Mouse (Mus musculus) lung, postnatal 25 days (tissue): Measurements from ENCODE around the gene Lman1l.

ENCODE experiments used
- DNase-seq: peaks from one replicate; pipeline ENCODE4 v3.0.0; 2022; ENCODE audit warnings: low spot score

The Lman1l gene

DNA sequence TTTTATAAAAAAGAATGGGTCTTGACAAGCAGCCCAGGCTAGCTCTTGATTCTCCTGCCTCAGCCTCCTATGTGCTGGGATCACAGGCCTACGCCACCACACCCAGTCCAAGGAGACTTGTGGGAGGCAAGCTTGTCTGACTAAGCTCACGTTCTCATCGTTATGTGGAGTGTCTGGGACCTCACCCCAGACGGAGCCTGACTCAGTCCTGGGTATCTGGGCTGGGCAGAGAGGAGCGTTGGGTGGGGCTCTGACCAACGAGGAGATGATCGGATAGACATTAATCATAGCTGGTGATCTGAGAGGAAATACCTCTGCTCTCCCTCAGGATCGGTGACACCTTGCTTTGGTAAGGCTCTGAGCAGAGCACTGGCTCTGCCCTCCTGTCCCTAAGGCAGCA is 1.7 kb downstream of the Lman1l start:
- DNase-seq = no peak

DNA sequence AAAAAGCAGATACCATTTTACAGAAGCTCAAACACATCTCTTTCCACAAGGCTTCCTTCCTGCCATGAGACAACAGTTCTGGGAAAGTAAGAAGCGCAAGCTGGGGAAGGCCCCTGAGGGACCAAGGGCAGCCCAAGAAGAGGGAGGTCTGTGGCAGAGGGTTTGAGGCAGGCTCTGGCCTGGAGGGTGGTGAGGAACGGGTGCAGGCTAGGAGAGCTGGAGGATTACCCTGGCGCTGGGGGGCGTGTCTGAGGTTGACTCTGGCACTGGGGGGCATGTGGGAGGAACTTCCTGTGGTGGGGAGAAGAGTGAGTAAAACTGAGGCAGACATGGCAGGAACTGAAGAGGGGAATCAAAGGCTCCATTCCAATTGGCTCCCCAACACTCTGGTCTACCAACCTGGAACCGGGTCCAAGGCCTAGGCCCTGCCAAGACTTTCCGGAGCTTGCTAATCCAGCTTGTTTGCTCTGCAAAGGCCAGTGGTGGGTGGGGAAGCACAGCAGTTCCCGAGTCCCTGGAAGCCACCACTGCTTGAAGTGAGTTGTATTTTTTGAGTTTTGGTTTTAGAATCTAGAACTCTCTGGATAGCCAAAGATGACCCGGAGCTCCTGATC is 2.9 kb downstream of the Lman1l start:
- no peak for DNase-seq

DNA sequence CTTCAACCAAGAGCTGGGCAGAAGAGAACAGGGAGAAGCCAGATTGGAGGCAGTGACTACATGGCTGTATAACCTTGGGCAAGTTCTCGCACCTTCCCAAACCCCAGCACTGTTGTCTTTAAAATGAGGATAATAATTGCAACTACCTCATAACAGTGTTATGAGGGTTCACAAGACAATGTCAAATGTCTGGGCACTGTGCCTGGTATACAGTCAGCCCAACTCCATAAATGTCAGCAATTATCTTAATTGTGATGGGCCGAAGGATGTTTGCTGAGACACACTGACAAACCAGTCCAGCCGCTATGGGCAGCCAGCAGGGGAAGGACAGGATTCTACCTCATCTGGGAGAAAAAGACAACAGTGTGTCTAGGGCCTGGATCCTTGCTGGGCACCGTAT is 5.8 kb downstream of the Lman1l start:
- no peak for DNase-seq

DNA sequence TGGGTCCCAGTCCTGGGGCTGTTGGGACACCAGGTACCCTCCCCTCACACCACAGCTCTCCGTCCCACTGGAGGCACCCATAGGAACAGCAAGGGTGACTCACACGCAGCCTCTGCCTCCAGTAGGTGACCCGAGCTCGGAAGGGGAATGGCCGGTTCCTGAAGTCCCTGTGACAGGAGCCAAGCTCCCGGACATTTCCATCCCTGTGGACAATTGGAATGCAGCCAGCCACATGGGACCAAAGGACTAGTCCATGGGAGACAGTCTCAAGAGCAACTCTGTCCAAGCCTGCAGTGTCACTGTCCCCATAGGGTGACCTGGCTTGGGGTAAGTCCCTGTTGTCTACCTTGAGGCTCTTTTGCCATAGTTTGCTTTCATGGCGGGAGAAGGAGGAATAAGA is 6.6 kb downstream of the Lman1l start:
- DNase-seq = no peak

DNA sequence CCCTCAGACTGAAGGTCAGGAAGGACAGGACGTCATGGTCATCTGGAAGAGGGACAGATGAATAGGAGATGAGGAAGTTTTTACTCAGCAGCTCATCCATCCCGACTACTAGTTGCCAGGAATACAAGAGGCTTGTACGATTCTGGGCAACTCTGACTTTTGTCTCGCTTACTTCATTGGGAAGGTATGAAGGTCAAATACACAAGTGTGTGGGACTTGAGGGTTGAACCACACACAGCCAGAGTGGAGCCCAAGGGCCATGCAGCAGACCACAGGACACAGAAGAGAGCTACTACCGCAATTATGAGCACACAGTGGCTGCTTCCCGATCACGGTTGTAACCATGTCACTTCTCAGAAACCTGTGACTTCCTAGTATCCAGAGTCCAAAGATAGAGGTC is 8.0 kb downstream of the Lman1l start:
- no peak for DNase-seq

DNA sequence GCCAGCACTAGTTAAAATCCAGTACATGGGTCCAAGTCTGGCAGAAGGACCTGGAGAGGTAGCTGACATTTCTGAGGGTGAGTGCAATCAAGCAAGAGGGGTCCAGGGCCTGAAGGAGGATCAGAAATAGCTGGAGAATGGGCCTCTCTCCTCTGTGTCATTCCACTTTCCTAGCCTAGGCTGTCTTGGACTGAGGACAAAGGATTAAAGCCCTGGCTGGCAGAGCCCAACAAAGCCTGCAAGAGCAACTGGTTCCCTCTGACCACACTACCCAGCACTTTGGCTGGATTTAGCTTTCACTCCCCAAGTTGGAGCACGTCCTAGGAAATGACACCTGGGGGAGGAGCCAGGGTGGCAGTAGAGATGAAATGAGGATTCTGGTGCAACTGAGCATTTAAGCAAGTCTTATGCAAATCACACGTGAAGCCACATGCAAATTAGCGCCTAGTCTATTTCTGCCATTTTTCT is 10.2 kb downstream of the Lman1l start:
- DNase-seq = no peak

DNA sequence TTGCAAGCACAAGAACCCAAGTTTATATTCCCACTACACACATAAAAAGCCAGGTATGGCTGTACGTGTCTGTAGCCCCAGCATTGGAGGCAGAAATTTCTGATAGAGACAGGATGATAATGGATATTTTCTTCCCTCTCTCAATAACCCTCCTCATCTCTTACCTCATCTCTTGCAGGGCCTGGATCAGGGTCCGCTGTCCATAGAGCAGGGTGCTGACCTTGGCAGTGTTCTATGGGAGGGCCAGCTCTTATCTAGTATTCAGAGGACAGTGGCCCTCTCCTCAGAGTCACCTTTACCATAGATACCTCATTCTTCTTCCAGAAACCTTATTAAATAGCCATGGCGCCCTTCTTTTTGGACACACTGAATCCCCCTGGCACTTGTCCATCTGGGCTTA is 10.8 kb downstream of the Lman1l start:
- no peak for DNase-seq

DNA sequence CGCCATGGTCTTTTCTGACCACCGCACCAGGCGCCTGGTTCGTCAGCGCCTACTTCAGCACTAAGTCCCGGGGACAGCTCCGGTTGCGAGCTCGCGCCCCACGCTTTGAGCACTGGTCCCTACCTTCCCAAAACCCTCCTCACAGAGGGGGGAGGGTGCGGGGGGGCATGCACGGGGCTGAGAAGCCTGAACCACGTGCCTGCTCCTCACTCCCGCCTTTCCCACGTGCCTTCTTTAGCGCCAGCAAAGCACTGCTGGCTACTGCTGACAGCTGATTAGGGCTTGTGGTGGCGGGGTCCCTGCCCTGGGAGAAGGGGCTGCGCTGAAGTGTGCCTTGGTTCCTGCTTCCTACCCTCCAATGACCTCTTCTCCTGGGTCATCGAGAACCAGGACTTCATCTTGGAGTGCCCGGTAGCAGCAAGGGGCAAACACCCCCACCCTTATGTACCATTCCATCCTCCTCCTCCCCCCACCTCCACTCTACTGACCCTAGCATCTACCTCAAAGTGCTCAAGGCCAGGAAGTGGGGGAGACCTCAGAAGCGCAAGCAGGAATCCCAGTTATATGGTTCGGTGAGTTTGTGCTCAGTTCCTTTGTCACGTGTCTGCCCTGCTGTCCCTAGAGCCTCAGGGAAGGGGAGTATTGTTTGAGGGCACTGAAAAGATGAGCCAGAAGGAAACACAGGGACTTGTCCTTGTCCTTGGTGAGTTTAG is 14.3 kb downstream of the Lman1l start, which contains the start of gene Cplx3:
Gene Cplx3, minus strand, starts transcription at position 143 of the 713 bp plus-strand sequence.
- DNase-seq = no peak

DNA sequence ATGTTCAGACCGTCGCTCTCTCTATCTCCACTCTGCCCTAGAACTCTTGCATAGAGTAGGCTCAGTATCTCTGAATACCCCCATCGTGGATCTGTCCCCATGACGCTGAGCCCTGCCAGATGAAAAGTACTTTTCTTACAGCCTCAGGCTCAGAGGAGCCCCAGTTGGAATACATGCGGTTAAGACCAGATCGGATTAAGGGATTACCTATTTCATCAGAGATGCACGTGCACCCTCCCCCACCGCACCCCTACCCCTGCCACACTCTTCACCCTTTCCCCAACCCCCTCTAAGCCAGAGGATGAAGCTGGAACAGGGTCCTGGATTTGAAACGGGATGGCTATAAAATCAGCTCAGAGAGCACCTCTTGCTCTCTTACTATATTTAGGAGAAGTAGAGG is 15.1 kb downstream of the Lman1l start:
- no peak for DNase-seq

DNA sequence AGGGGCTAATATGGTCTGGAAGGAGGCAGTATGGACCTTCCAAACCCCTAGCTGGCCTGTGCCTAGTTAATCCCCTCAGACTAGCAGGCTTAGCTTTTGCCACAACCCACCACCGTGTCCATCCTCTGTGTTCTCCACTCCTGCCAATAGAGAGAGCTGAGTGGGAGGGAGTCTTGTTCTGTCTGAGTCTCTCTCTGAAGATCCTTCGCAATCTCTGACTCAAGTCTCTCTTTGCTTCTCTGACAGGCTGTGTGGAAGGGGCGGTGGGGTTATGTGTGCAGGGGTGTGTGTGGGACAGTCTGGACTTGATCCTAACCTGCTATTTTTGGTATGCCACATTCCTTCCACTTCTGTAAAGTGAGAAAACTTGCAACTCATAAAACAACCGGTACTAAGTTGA is 15.7 kb downstream of the Lman1l start:
- DNase-seq = no peak

DNA sequence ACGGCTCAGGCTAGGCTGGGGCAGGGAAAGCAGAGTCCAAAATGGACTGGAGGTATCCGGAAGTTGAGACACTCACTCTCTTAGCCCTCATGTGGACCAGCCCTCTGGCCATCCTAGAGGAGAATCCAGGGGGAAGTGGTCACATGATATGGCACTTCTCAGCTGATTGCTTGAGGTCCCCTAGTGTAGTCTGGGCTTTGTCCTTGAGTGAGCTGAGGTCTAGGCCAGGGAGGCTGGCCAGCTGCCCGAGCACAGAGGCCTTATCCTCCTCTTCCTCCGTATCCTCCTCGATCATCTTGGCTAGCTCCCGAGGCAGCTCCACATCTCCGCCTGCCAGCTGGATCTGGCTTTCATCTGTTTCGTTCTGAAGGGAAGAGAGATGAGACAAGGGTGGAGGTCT is 18.5 kb downstream of the Lman1l start:
- no peak for DNase-seq

DNA sequence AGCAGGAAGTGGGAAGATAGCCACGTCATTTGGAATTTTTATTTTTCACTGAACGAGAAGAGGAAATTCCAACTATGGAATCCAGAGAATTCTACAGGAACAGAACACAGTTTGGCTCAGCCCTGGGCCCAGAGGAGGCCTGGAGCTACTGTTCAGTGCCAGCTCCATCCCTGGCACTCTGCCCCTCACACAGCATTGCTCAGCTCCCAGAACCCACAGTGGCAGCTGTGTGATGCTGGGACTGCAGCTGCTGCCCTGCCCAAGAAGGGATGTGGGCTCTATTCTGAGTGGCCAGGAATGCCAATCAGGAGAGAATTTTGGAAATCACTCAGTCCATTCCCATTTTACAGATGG is 19.2 kb downstream of the Lman1l start:
- no peak for DNase-seq

DNA sequence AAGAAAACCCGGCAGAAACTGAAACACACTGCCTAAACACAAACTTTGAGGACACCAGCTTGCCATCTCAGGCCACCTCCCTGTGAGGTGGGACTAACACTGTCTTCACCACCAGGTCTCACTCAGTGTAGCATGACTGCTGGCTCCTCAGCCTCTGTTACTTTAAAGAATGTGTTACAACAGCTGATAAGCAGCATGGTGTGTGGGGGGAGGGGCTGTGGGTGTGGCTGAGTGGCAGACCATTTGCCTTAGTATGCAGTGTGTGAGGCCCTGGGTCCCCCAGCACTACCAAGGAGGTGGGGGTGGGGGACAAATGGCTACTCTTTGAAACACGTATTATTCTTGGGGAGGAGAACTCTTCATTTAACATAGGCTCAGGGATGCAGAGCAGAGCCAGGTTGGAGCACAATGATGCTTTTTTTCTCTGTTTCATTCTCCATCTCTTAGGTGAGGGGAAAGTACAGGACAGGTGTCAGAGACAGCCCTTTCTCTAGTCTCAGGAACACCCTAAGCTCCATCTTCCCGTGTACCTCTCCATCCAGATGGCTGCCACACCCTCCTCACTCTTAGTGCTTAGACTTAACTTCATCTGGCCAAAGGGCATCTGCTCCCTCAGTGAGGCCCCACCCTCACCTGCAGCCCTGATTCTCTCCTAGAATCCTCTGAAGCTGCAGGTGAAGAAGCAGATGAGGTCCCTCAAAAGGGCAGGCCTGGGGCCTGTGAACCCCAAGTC is 19.8 kb downstream of the Lman1l start:
- DNase-seq = no peak

DNA sequence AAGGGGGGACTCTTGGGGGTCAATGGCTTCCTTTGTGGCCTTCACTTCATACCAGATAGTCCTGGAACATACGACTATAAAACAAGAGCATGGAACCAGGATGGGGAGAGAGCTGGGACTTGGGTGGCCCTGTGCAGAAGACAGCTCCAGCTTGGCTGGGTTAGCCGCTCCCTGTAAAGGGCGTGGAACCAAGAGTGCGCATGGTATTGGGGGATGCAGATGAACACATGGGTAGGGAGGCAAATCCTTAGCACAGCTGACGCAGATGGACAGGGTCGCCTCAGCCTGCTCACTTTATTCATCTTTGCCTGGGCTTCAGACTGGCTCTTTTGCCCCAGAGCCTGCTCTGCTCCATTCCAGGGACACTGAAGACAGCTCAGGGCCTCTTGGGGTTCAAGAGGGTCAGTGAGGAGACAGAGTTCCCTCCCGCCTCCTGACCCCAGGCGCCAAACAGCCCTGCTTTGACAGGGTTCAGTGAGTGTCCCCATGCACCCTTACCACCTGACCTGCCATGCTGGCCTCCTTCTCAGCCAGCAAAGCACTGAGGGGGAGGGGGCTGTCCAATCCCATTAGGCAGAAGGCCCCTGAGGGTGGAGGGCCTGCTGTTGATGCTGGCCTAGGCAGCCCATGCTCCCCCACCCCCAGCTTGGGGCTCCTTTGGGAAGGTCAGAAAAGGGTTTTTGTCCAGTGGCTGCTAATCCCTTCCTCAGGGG is 21.6 kb downstream of the Lman1l start:
- DNase-seq = no peak

DNA sequence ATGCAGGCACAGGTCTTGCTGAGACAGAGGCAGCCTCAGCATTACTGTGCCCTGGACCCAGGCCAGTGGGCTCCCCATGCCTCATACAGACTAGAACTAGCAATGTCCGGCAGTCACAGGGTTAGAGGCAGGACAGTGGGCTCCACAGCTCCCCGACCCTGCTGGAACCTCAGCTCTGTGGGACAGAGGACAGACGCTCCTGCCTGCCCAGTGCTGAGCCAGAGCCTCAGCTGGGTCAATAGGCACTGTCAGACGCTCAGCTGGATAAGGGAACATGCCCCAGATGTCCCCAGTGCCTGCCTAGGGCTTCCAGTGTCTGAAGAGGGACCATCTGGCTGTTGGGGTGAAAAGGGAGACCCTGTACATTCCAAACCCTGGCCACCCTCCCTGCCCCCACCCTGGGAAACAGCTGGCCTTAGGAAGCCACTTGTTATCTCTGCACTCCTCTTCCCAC is 22.6 kb downstream of the Lman1l start:
- DNase-seq = no peak

DNA sequence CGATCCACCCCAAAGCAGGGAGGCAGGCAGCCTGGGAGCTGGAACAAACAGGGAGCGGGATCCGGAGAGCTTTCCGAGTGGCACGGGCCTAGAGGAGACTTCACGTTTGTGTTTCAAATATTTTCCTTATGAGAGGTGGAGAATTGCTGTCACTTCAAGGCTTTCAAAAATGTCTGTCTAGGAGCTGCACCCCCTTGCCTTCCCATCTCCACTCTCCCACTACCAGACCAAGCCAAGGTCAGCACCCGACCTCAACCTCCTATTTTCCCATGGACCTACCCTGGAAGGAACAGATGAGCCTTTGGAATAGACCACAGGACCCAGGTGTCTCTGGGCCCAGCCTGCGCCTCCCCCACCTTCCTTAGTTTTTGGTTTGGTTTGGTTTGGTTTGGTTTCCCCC is 23.3 kb downstream of the Lman1l start:
- no peak for DNase-seq

DNA sequence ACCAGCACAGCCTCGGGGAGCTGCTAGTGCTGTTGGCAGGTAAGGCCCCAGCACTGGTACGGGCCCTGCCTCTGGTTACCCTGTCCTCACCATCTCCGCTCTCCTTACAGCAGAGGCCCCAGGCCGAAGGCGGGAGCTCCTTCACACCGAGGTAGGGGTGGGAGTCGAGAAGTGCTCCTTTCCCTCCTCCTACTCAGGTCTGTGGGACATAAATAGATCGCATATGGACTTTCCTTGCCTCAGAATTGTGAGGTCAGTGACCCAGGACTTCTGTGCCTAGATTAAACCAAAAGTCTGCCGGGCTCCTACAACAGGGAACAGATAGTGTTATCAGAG is 26.4 kb downstream of the Lman1l start:
- no peak for DNase-seq

DNA sequence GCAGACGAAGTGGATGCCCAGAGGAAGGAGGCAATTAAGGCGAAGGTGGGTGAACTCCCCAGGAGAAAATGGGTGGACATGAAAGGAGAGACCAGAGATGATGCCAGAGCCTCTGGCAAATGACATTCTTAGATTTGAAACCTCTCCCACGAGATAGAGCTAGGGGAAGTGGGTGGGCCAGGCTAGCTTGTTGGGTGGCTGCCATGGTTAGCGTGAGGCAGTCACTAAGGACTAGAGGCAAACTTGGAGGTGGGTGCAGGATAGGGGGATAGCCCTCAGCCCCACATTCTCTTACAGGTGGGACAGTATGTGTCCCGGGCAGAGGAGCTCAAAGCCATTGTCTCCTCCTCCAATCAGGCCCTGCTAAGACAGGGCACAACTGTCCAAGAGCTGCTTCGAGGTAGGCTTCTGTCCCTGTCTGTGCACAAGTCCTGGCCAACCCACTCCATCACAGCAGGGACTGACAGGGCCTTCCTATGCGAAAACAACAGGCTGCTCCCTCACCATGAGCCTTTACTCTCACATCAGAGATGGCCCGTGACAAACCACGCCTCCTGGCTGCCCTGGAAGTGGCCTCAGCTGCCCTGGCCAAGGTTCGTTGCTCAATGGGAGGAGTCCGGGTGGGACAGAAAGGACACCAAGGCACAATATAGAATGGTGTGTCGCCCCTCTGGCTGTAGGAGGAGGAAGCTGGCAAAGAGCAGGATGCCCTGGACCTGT is 27.0 kb downstream of the Lman1l start:
- no peak for DNase-seq

DNA sequence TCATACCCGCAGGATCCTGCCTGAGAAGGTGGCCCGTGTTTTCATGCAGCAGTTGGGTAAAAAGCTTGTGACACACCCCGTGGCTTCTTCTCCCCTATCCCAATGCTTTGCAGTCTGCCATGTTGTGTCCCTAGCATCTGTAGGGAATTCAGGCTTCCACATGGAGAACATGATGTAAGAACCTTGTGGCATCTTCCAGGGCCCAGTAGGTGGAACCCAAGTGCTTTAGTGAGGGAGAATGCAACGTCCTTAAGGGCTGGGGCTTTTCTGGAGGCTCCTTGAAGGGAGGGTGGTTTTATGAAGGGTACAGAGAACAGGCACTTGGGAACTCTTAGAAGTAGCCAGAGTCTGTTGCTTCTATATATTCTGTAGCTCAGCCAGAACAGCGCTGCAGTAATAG is 29.8 kb downstream of the Lman1l start:
- DNase-seq = no peak

DNA sequence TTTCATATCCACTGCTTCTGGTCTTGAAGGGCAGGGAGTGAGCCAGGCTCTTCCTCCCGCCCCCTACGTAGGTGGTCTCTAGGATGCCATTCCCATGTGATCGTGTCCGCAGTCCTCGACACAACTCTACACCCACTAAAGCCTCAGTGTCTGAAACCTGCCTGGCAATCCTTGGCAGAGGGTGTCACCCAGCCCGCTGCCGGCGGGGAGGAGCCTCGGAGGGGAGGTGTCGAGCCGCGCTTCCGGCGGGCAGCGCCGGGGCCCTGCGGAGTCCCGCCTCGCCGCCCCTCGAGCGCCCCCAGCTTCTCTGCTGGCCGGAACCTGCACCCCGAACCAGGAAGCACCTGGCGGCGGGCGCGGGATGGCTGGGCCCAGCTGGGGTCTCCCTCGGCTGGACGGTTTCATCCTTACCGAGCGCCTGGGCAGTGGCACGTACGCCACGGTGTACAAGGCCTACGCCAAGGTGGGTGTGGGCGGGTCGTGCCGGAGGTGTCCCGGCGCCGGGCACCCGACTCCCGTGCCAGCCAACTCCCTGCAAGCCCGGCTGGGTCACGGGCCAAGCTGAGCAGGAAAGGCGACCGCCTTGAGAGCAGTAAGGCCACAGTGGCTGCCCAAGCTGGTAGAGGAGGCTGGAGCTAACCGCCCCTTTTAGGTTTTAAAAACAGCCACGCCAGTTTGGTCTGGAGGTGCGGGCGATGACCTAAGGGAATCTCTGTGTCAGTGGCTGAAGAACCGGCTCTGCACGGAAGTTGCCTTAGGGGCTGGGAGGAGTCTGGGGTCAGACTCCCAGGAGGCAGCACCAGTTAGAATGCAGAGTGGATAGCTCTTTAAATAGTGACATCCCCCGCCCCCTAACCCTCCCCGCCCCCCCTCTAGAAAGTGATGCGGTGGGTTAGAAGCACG is 31.1 kb downstream of the Lman1l start, which contains the start of gene Ulk3:
Gene Ulk3, plus strand, starts transcription at position 229 of the 903 bp plus-strand sequence.
- DNase-seq = peak; percentile 86

DNA sequence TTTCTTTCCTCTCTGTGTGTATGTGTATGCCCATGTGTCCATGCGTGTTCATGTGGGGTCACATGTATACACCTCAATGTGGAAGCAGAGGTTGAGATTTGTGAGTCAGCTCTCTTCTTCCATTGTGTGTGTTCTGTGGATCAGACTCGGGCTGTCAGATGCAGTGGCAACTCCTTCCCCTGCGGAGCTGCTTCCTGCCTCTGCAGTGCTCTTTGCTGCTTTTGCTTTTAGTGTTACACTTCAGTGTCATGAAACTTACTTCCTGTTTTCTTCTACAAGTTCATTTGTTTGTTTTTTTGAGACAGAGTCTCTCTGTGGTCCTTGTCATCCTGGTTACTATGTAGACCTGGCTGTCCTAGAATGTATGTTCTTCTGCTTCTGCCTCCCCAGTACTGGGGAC is 35.6 kb downstream of the Lman1l start:
- no peak for DNase-seq
